Mouse (Mus musculus) small intestine, adult 2 months (tissue): ENCODE results near the gene Snx11.

Experiments
- CTCF ChIP-seq: fragments of 200-500 bp; IDR thresholded peaks from 2 replicates; pipeline ENCODE4 v1.5.1; 2012; ENCODE audit warnings: low read depth, mild to moderate bottlenecking, control low read depth, inconsistent platforms, low read length, moderate library complexity, mixed read lengths; ENCODE audit not compliant: insufficient replicate concordance, insufficient read length; ENCODE audit errors: extremely low read depth
- POLR2A ChIP-seq: fragments of 200-500 bp; IDR thresholded peaks from 2 replicates; pipeline ENCODE4 v1.6.1; 2012; ENCODE audit warnings: low read depth, mild to moderate bottlenecking, control low read depth, inconsistent platforms, low read length, moderate library complexity

GRCm38 (mm10) chr11:96768240-96768639 is 9.1 kb downstream of the Snx11 start:
- TF ChIP-seq POLR2A (no peak), CTCF (no peak)
